Mouse (Mus musculus): ENCODE measurements around the gene Lrch1.

DNA sequence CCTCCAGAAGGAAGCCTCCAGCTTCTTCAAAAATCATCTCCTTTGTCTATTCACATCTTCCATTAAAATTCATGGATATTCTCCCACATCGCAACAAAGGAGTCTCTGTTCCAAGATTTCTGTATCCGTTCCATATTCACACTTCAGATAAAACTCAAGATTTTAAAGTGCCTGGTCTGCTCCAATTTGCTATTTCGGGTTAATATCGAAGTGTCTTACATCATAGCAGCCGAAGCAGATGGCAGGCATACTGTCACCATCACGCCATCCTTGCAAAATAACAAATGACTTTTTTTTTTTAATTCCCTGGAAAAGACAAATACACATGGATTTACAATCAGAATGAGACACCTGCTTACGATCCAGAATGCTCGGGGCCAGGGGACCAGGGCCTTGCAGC lies 40.0 kb downstream of the Lrch1 start:
- TF ChIP-seq CTCF (IDR thresholded peaks at IDR 0.05; ENCODE audit: low read depth) (no peak), EP300 (IDR thresholded peaks at IDR 0.05; ENCODE audit: low read depth) (no peak)

Measured in liver, embryonic 14.5 days (tissue).